Mouse (Mus musculus): ENCODE data around the gene Il1rapl2.

Il1rapl2 gene

GRCm38 (mm10) chrX:137570321-137571195, at the start of gene Il1rapl2:
Il1rapl2 (plus strand) TSS chrX:137570608.
- in situ Hi-C loops (cut with MboI; ENCODE audit: low sequenced_read_pairs), result no loop called here

GRCm38 (mm10) chrX:137548348-137548747, 22.1 kb upstream of the Il1rapl2 start:
- in situ Hi-C loops (cut with MboI; ENCODE audit: low sequenced_read_pairs), result no loop called here

GRCm38 (mm10) chrX:137569472-137570188, 778 bp upstream of the Il1rapl2 start:
- in situ Hi-C loops (cut with MboI; ENCODE audit: low sequenced_read_pairs), result no loop called here

- in situ Hi-C loops (cut with MboI; ENCODE audit: low sequenced_read_pairs), result no loop called here
Observed at GRCm38 (mm10) chrX:137582656-137583055, 12.2 kb downstream of the Il1rapl2 start.

- in situ Hi-C loops (cut with MboI; ENCODE audit: low sequenced_read_pairs), result no loop called here
Observed at GRCm38 (mm10) chrX:137620697-137621096, 50.3 kb downstream of the Il1rapl2 start.

- in situ Hi-C loops (cut with MboI; ENCODE audit: low sequenced_read_pairs), result no loop called here
Observed at GRCm38 (mm10) chrX:137667011-137667410, 96.6 kb downstream of the Il1rapl2 start.

- in situ Hi-C loops (cut with MboI; ENCODE audit: low sequenced_read_pairs), result no loop called here
Observed at GRCm38 (mm10) chrX:137687974-137688373, 117.6 kb downstream of the Il1rapl2 start.

- in situ Hi-C loops (cut with MboI; ENCODE audit: low sequenced_read_pairs), result no loop called here
Observed at GRCm38 (mm10) chrX:137700006-137700405, 129.6 kb downstream of the Il1rapl2 start.

GRCm38 (mm10) chrX:137755537-137755936, 185.1 kb downstream of the Il1rapl2 start:
- in situ Hi-C loops (cut with MboI; ENCODE audit: low sequenced_read_pairs), result no loop called here

- in situ Hi-C loops (cut with MboI; ENCODE audit: low sequenced_read_pairs), result no loop called here
Observed at GRCm38 (mm10) chrX:137805484-137806200, 235.2 kb downstream of the Il1rapl2 start.

- in situ Hi-C loops (cut with MboI; ENCODE audit: low sequenced_read_pairs), result no loop called here
Observed at GRCm38 (mm10) chrX:137806231-137807114, 236.1 kb downstream of the Il1rapl2 start.

GRCm38 (mm10) chrX:137809526-137809925, 239.1 kb downstream of the Il1rapl2 start:
- in situ Hi-C loops (cut with MboI; ENCODE audit: low sequenced_read_pairs), result no loop called here

GRCm38 (mm10) chrX:137812151-137812550, 241.7 kb downstream of the Il1rapl2 start:
- in situ Hi-C loops (cut with MboI; ENCODE audit: low sequenced_read_pairs), result no loop called here

- in situ Hi-C loops (cut with MboI; ENCODE audit: low sequenced_read_pairs), result no loop called here
Observed at GRCm38 (mm10) chrX:137848936-137849335, 278.5 kb downstream of the Il1rapl2 start.

- in situ Hi-C loops (cut with MboI; ENCODE audit: low sequenced_read_pairs), result no loop called here
Observed at GRCm38 (mm10) chrX:137923490-137923889, 353.1 kb downstream of the Il1rapl2 start.

- in situ Hi-C loops (cut with MboI; ENCODE audit: low sequenced_read_pairs), result no loop called here
Observed at GRCm38 (mm10) chrX:137926835-137927234, 356.4 kb downstream of the Il1rapl2 start.

GRCm38 (mm10) chrX:137947741-137948140, 377.3 kb downstream of the Il1rapl2 start:
- in situ Hi-C loops (cut with MboI; ENCODE audit: low sequenced_read_pairs), result no loop called here

- in situ Hi-C loops (cut with MboI; ENCODE audit: low sequenced_read_pairs), result no loop called here
Observed at GRCm38 (mm10) chrX:137971306-137971705, 400.9 kb downstream of the Il1rapl2 start.

GRCm38 (mm10) chrX:138043113-138043512, 472.7 kb downstream of the Il1rapl2 start:
- in situ Hi-C loops (cut with MboI; ENCODE audit: low sequenced_read_pairs), result no loop called here

GRCm38 (mm10) chrX:138103954-138104353, 533.5 kb downstream of the Il1rapl2 start:
- in situ Hi-C loops (cut with MboI; ENCODE audit: low sequenced_read_pairs), result no loop called here

Data from CH12F3 (cell line).